Mouse (Mus musculus) limb, embryonic 14.5 days (tissue): ENCODE measurements around the gene Pa2g4. TPM values are rescaled to one million over a fixed set of nuclear protein-coding genes. Genes with fewer than 3 reads are reported as not detected.

ENCODE experiments used
- ATAC-seq: fragments of 200-750 bp; cut with Nextera tagmentation; 2 replicates; pipeline ENCODE4 v1.8.0; 2017; ENCODE audit warnings: low read depth, moderate number of reproducible peaks, moderate TSS enrichment; ENCODE audit not compliant: low FRiP score
- DNase-seq: peaks from one replicate; pipeline ENCODE4 v3.0.0-alpha.2; 2015; ENCODE audit warnings: low spot score
- H3K27ac ChIP-seq: fragments of 300-500 bp; sonication (generic); replicated peaks from 2 replicates; pipeline ENCODE4 v1.5.1; 2014; ENCODE audit warnings: low read depth, mild to moderate bottlenecking, low read length, moderate library complexity, mixed read lengths
- H3K27me3 ChIP-seq: fragments of 300-500 bp; sonication (generic); 2 replicates; pipeline ENCODE4 v1.6.1; 2014; ENCODE audit warnings: low read length, mixed read lengths; ENCODE audit not compliant: control insufficient read depth, insufficient read depth
- H3K36me3 ChIP-seq: fragments of 300-500 bp; sonication (generic); 2 replicates; pipeline ENCODE4 v1.6.1; 2014; ENCODE audit warnings: mild to moderate bottlenecking, low read length, moderate library complexity, mixed read lengths; ENCODE audit not compliant: control insufficient read depth, insufficient read depth
- H3K4me1 ChIP-seq: fragments of 300-500 bp; sonication (generic); 2 replicates; pipeline ENCODE4 v1.6.1; 2014; ENCODE audit warnings: antibody characterized with exemption, low read length, mixed read lengths; ENCODE audit not compliant: control insufficient read depth, insufficient read depth
- H3K4me2 ChIP-seq: fragments of 300-500 bp; sonication (generic); replicated peaks from 2 replicates; pipeline ENCODE4 v1.6.1; 2014; ENCODE audit warnings: low read depth, mild to moderate bottlenecking, low read length, moderate library complexity; ENCODE audit not compliant: severe bottlenecking
- H3K4me3 ChIP-seq: fragments of 300-500 bp; sonication (generic); replicated peaks from 2 replicates; pipeline ENCODE4 v1.5.1; 2014; ENCODE audit warnings: low read length
- H3K9ac ChIP-seq: fragments of 300-500 bp; sonication (generic); 2 replicates; pipeline ENCODE4 v1.6.1; 2014; ENCODE audit warnings: mild to moderate bottlenecking, low read depth, low read length, moderate library complexity; ENCODE audit not compliant: severe bottlenecking
- H3K9me3 ChIP-seq: fragments of 300-500 bp; sonication (generic); 2 replicates; pipeline ENCODE4 v1.6.1; 2016; ENCODE audit warnings: low read length; ENCODE audit not compliant: control insufficient read depth
- POLR2A ChIP-seq: fragments of 200-500 bp; IDR thresholded peaks from 2 replicates; pipeline ENCODE4 v1.8.0; 2012; ENCODE audit warnings: inconsistent platforms, mild to moderate bottlenecking, moderate library complexity, borderline replicate concordance; ENCODE audit not compliant: insufficient read depth, insufficient read length; ENCODE audit errors: extremely low read depth
- WGBS: fragments of 180-500 bp; shearing (Covaris S2); extraction: QIAGEN DNeasy Blood & Tissue Kit; methylation state at CpG from one replicate; pipeline ENCODE4 v1.1.7; 2014; 5-methylcytosine and 5-hydroxymethylcytosine counted together
- polyA plus RNA-seq, 2 experiments: library from polyadenylated mRNA; depleted of rRNA in 1 of 2; stranded (reverse) in 1 of 2; unstranded in 1 of 2; fragments of >200 nt; fragmentation: Nextera tagmentation in 1 of 2; extraction: Ambion mirVana in 1 of 2; gene quantifications; 2 replicates each; pipeline versions ENCODE4 v1.2.1 to v1.2.3; 2012 to 2014

Gene Pa2g4
- polyA plus RNA-seq, 2 experiments = 186 to 210 TPM

DNA sequence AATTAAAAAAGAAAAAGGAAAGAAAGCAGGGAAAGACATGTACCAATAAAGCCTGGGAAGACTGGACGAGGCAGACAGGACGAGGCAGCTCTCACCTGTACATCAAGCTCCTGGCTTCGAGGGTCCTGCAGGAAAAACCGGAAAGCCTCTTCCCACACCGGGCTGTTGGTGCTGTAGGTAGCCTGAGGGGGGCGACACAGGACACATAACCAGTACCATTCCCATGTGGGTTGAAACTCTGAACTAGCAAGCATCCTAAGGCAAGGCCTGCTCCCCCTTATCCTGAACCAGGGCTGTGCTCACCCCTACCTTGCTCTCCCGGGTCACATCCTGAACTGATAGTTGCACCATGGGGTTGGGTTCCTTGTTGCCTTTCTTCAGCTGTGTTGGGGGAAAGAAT is 47.0 kb downstream of the Pa2g4 start:
- H3K27me3 ChIP-seq = peaks cover 17% of the 10 kb centered on the region; the same call in 1 of the 2 replicates
- no peak for TF ChIP-seq POLR2A
- no peak for ATAC-seq

DNA sequence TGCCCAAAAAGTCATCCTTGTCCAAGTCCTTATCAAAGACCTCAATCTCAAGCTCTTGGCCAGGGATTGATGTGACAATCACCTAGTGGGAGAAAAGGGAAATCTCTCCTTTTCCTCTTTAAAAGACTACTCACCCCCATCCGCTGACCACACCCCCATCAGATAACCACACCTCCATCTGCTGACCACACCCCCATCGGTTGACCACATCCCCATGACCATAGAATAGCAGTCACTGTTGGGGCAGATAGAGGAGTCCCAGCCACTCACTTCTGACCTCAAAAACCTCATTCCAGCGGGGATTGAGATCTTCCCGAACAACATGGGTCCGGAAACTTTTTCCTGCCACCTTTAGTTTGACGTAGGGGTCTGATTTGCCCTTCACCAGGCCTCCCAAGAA is 49.1 kb downstream of the Pa2g4 start:
- Histone ChIP-seq H3K4me3 (no peak overlapping the region), H3K27ac (no peak overlapping the region), H3K36me3 (peaks cover 64% of the 10 kb centered on the region), H3K4me2 (no peak overlapping the region), H3K27me3 (peaks cover 17% of the 10 kb centered on the region; the same call in 1 of the 2 replicates), H3K9me3 (no peaks in the 10 kb centered on the region), H3K9ac (no peak overlapping the region), H3K4me1 (no peaks in the 10 kb centered on the region)
- 26% methylated on average over 6 of the region's 6 CpGs for WGBS
- ATAC-seq = no peak
- DNase-seq = no peak
- TF ChIP-seq POLR2A = no peak

More for the DNA sequence above, 47.0 kb downstream of the Pa2g4 start:
- Histone ChIP-seq H3K4me1 (no peaks in the 10 kb centered on the region), H3K9ac (no peak overlapping the region), H3K4me3 (no peak overlapping the region), H3K9me3 (no peaks in the 10 kb centered on the region), H3K4me2 (no peak overlapping the region), H3K27ac (no peak overlapping the region), H3K36me3 (peaks cover 54% of the 10 kb centered on the region)
- 69% methylated on average over 7 of the region's 7 CpGs for WGBS
- peak; percentile 29 for DNase-seq

DNA sequence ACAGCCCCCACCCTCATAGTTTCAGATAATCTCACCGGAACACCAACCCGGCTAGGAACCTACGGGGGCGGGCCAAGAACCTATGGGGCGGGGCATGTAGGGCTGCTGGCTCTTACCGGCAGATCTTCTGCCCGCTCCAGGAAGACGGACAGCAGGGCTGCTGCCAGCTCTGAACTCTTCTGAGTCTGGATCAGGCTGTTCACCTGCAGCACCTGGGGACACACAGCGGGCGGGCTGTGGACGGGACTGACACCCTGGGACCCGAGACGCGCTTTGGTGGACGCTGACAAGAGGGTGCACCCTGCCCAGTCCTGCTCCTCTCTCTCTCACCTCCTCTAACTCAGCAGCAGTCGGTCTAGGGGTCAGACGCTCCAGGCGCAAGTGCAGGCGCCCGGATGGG is 49.8 kb downstream of the Pa2g4 start:
- no peak for TF ChIP-seq POLR2A
- 19% methylated on average over 13 of the region's 20 CpGs for WGBS
- Histone ChIP-seq H3K9ac (no peak overlapping the region), H3K9me3 (no peaks in the 10 kb centered on the region), H3K4me3 (no peak overlapping the region), H3K27ac (no peak overlapping the region), H3K4me1 (no peaks in the 10 kb centered on the region), H3K36me3 (peaks cover 64% of the 10 kb centered on the region), H3K27me3 (peaks cover 17% of the 10 kb centered on the region; the same call in 1 of the 2 replicates), H3K4me2 (no peak overlapping the region; the same call in 1 of the 2 replicates)
- no peak for DNase-seq
- no peak for ATAC-seq

DNA sequence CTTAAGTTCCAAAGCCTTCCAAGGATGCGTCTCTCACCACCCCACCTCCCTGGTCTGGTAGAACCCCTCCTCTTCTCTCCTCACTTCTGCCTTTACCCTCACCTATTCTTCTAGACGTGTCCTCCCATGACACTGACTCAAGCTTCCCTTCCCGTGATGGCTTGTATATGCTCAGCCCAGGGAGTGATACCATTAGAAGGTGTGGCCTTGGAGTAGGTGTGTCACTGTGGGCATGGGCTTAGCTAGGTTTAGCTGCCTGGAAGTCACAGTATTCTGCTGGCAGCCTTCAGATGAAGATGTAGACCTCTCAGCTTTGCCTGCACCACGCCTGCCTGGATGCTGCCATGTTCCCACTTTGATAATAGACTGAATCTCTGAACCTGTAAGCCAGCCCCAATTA is 50.7 kb downstream of the Pa2g4 start:
- 83% methylated on average over 4 of the region's 4 CpGs for WGBS
- Histone ChIP-seq H3K4me2 (no peak overlapping the region), H3K4me1 (no peaks in the 10 kb centered on the region), H3K27me3 (peaks cover 17% of the 10 kb centered on the region; the same call in 1 of the 2 replicates), H3K36me3 (peaks cover 62% of the 10 kb centered on the region), H3K9me3 (no peaks in the 10 kb centered on the region), H3K27ac (no peak overlapping the region), H3K4me3 (no peak overlapping the region), H3K9ac (no peak overlapping the region)
- DNase-seq (no peak), ATAC-seq (no peak)
- TF ChIP-seq POLR2A = no peak

DNA sequence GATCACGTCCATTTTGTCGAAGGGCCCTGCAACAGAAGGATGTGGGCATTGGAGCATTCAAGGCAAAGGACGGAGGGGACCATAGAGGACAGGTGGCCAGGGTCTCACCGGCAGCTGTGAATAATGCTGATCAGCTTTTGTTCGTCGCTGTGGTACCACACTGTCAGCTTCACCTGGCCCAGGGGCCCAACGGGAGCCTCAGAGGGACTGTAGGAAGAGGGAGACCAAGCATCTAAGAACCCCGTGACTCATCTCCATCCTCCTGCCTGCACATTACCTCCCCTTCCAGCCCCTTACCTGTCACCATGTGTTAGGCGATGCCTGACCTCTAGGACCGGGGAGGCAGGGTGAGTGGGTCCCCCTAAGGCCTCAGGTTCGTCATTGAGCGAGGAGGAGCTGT is 54.0 kb downstream of the Pa2g4 start:
- 81% methylated on average over 12 of the region's 12 CpGs for whole genome bisulfite sequencing
- ATAC-seq = no peak
- H3K4me2 ChIP-seq = no peak overlapping the region

DNA sequence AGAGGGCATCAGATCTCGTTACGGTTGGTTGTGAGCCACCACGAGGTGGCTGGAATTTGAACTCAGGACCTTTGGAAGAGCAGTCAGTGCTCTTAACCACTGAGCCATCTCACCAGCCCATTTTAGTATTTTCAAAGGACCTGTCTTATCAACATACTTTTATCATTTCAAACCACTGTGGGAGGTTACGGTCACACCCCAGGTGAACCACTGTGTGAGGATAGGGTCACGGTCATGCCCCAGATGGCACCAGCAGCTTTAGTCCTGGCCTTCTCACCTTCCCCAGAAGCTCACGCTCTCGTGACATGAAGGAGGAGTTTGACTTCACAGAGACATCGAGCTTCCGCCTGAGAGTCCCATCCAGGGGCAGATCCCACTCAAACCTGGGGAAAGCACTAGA is 54.6 kb downstream of the Pa2g4 start:
- Histone ChIP-seq H3K27ac (no peak overlapping the region), H3K4me1 (no peaks in the 10 kb centered on the region), H3K27me3 (no peaks in the 10 kb centered on the region; the same call in 1 of the 2 replicates), H3K4me3 (no peak overlapping the region), H3K4me2 (no peak overlapping the region), H3K9me3 (no peaks in the 10 kb centered on the region), H3K9ac (no peak overlapping the region), H3K36me3 (peaks cover 50% of the 10 kb centered on the region)
- WGBS = 86% methylated on average over 9 of the region's 9 CpGs
- ATAC-seq (no peak), DNase-seq (no peak)
- TF ChIP-seq POLR2A = no peak

More for the DNA sequence above, 54.0 kb downstream of the Pa2g4 start:
- Histone ChIP-seq H3K4me1 (no peaks in the 10 kb centered on the region), H3K9me3 (no peaks in the 10 kb centered on the region), H3K27me3 (peaks cover 4% of the 10 kb centered on the region; the same call in 1 of the 2 replicates), H3K36me3 (peaks cover 50% of the 10 kb centered on the region), H3K4me3 (no peak overlapping the region), H3K9ac (no peak overlapping the region), H3K27ac (no peak overlapping the region)
- no peak for TF ChIP-seq POLR2A
- DNase-seq = no peak
